Mouse (Mus musculus) stomach, embryonic 16.5 days (tissue): ENCODE results near the gene Tor3a. TPM values are rescaled to one million over a fixed set of nuclear protein-coding genes. Genes with fewer than 3 reads are reported as not detected.

Experiments used
- ATAC-seq: fragments of 200-750 bp; cut with Nextera tagmentation; 2 replicates; pipeline ENCODE4 v1.8.0; 2017; ENCODE audit warnings: moderate number of reproducible peaks, moderate TSS enrichment; ENCODE audit not compliant: insufficient read depth, low FRiP score
- H3K27ac ChIP-seq: fragments of 300-500 bp; sonication (generic); 2 replicates; pipeline ENCODE4 v1.5.1; 2014; ENCODE audit warnings: low read length
- H3K27me3 ChIP-seq: fragments of 300-500 bp; sonication (generic); 2 replicates; pipeline ENCODE4 v1.6.1; 2014; ENCODE audit warnings: low read length, control low read depth, mixed read lengths; ENCODE audit not compliant: control insufficient read depth, insufficient read depth
- H3K36me3 ChIP-seq: fragments of 300-500 bp; sonication (generic); 2 replicates; pipeline ENCODE4 v1.6.1; 2014; ENCODE audit warnings: low read length; ENCODE audit not compliant: control insufficient read depth, insufficient read depth
- H3K4me1 ChIP-seq: fragments of 300-500 bp; sonication (generic); 2 replicates; pipeline ENCODE4 v1.6.1; 2014; ENCODE audit warnings: low read length, control low read depth, mixed read lengths; ENCODE audit not compliant: control insufficient read depth, insufficient read depth
- H3K4me2 ChIP-seq: fragments of 300-500 bp; sonication (generic); 2 replicates; pipeline ENCODE4 v1.6.1; 2014; ENCODE audit warnings: low read depth, low read length, mixed read lengths
- H3K4me3 ChIP-seq: fragments of 300-500 bp; sonication (generic); replicated peaks from 2 replicates; pipeline ENCODE4 v1.5.1; 2014; ENCODE audit warnings: mild to moderate bottlenecking, low read length
- H3K9ac ChIP-seq: fragments of 300-500 bp; sonication (generic); 2 replicates; pipeline ENCODE4 v1.6.1; 2014; ENCODE audit warnings: low read length
- H3K9me3 ChIP-seq: fragments of 300-500 bp; sonication (generic); replicated peaks from 2 replicates; pipeline ENCODE4 v1.6.1; 2016; ENCODE audit warnings: low read length, control low read depth; ENCODE audit not compliant: control insufficient read depth
- WGBS: fragments of 180-500 bp; shearing (Covaris S2); extraction: QIAGEN DNeasy Blood & Tissue Kit; methylation state at CpG from one replicate; pipeline ENCODE4 v1.1.7; 2014; 5-methylcytosine and 5-hydroxymethylcytosine counted together
- polyA plus RNA-seq: library from polyadenylated mRNA; unstranded; fragments of >200 nt; fragmentation: Nextera tagmentation; extraction: Ambion mirVana; gene quantifications from 2 replicates; pipeline ENCODE4 v1.2.1, GENCODE M21; 2015

Gene Tor3a
- polyA plus RNA-seq, 1 experiment from 2014 or later = 14.6 TPM

DNA sequence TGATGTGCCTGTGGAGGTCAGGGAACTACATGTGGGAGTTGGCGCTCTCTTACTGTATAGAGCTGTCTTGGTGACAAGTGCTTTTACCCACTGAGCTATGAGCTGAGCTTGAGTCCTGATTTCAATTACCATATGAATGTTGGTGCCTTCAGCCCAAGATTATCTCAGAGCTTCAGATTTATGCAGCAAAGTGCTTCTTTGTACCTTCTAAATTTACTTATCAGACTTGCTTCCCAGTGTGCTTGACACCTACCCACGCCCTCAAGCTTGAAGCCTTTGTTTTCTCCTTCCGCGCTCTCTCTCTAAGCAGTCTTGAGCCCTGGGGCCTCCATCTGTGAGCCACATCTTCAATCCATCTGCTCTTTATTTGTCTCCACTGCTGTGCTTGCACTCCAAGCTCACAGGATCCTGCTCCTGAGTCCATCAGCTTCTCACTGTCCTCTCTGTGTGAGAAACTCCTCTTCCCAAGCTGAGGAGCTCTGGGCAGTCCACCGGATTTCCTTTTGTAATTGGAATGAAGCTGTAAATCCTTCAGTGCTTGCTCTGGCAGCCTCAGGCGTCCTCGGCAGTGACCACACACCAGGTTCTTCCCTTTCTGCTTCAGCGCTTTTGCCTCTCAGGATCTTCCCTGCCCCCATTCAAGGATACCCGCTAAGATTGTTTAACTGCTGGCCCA, 60.2 kb downstream of the Tor3a start:
- no peak overlapping the region for H3K4me2 ChIP-seq
- no peak for ATAC-seq
- 34% methylated on average over 9 of the region's 9 CpGs for WGBS
- H3K9me3 ChIP-seq = no peaks in the 10 kb centered on the region
- H3K4me1 ChIP-seq = peaks cover 29% of the 10 kb centered on the region
- no peaks in the 10 kb centered on the region for H3K27me3 ChIP-seq
- H3K9ac ChIP-seq = no peak overlapping the region
- no peaks in the 10 kb centered on the region for H3K36me3 ChIP-seq
- H3K27ac ChIP-seq = peak overlapping the region; percentile 63
- no peak overlapping the region for H3K4me3 ChIP-seq

DNA sequence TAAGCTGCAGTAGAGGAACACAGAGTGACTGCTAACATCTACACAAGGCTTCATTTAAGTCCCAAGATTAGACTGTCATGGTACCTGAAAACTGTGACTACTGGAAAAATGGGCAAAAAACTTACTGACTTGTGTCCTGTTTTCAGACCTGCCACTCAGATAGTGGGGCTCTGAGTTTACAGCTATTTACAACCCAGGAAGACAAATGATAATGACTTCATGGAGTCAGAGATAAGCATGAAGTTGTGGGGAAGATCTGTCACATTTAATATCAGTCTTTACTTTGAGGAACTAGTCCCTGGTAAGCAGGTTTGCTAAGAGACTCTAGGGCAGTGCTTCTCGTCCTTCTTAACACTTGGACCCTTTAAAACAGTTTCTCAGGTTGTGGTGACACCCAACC, 63.9 kb downstream of the Tor3a start:
- Histone ChIP-seq H3K9me3 (no peaks in the 10 kb centered on the region), H3K36me3 (no peaks in the 10 kb centered on the region), H3K4me2 (no peak overlapping the region), H3K27ac (no peak overlapping the region), H3K27me3 (no peaks in the 10 kb centered on the region), H3K4me1 (peaks cover 19% of the 10 kb centered on the region), H3K9ac (no peak overlapping the region), H3K4me3 (no peak overlapping the region)
- ATAC-seq = no peak
- 75% methylated on average over 1 of the region's 1 CpGs for WGBS

DNA sequence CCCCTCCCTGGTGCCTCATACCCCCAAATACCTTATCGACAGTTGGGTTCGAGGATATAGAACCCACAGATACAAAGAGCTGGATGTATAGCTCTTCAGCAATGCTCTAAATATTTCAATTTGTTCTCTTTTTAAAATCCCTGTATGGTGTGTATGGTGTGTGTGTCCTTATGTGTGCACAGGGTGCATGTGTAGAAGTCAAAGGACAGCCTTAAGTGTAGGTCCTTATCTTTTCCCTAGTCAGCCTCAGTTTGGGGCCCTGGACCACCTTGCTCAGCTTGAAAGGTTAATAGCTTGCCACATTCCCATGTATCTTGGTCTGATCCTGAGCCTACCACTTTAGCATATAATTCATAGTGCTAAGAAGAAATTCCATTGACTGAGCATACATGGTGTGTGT, 65.7 kb downstream of the Tor3a start:
- 95% methylated on average over 2 of the region's 2 CpGs for WGBS
- no peaks in the 10 kb centered on the region for H3K9me3 ChIP-seq
- ATAC-seq = no peak
- no peak overlapping the region for H3K4me2 ChIP-seq
- no peaks in the 10 kb centered on the region for H3K36me3 ChIP-seq
- H3K9ac ChIP-seq = no peak overlapping the region
- H3K4me3 ChIP-seq = no peak overlapping the region
- H3K27me3 ChIP-seq = no peaks in the 10 kb centered on the region
- H3K4me1 ChIP-seq = peaks cover 10% of the 10 kb centered on the region
- no peak overlapping the region for H3K27ac ChIP-seq

GRCm38 (mm10) chr1:156605940-156606339, 68.2 kb downstream of the Tor3a start:
- H3K27me3 ChIP-seq = no peaks in the 10 kb centered on the region
- H3K4me3 ChIP-seq = no peak overlapping the region
- H3K4me1 ChIP-seq = peaks cover 10% of the 10 kb centered on the region
- H3K4me2 ChIP-seq = no peak overlapping the region
- no peak for ATAC-seq
- H3K9ac ChIP-seq = no peak overlapping the region
- WGBS = 88% methylated on average over 2 of the region's 2 CpGs
- H3K27ac ChIP-seq = no peak overlapping the region
- H3K36me3 ChIP-seq = no peaks in the 10 kb centered on the region
- no peaks in the 10 kb centered on the region for H3K9me3 ChIP-seq

DNA sequence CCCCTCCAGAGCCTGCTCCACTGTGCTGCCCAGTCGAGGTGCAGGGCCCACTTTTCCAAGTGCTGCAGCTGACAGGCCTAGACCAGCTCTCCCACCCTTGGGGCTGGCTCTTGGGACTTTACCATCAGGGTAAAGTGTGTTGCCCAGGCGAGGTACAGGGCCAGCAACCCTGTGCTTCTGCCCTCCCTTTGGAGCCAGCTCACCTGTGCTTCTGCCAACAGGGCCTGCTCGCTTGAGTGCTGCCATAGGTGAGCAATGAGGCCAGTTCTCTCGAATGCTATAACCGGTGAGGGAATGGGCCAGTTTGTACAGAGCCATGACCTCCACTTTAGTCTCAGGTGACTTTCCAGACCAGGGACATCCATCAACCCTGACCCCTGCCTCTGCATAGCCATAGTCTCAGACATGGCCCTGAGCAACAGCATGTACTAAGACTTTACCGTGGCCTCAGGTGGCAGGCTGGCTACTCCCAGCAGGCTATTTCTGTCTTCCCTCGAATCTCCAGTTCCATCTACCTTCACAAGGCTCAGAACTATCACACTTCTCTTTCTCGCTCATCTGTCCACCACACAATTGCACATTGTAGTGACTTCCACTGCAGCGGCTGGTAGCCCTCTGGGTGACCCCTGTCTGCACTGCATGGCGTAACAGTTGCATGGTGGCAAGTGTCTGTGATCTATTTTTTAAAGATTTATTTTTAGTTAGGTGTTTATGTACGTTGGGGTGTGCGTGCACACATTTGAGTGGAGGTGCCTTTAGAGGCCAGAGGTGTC, 68.9 kb downstream of the Tor3a start:
- no peak overlapping the region for H3K4me3 ChIP-seq
- no peak overlapping the region for H3K4me2 ChIP-seq
- no peaks in the 10 kb centered on the region for H3K9me3 ChIP-seq
- H3K27ac ChIP-seq = no peak overlapping the region
- H3K27me3 ChIP-seq = no peaks in the 10 kb centered on the region
- 69% methylated on average over 12 of the region's 12 CpGs for WGBS
- peaks cover 10% of the 10 kb centered on the region for H3K4me1 ChIP-seq
- no peak overlapping the region for H3K9ac ChIP-seq
- no peaks in the 10 kb centered on the region for H3K36me3 ChIP-seq
- no peak for ATAC-seq

Other genes starting within 250 kb of the Tor3a start
- gene Soat1, start 200.0 kb downstream of the Tor3a start, polyA plus RNA-seq = 44.7 and 46.8 TPM in 2 replicates
- gene Gm10031, start 150.3 kb downstream of the Tor3a start, polyA plus RNA-seq = 0.09 and 1.00 TPM in 2 replicates
- 3.1 and 3.6 TPM in 2 replicates for gene Abl2, start 115.6 kb downstream of the Tor3a start, polyA plus RNA-seq
- 33.2 and 37.1 TPM in 2 replicates for gene Fam20b, start 44.7 kb upstream of the Tor3a start, polyA plus RNA-seq
- 19.3 and 20.0 TPM in 2 replicates for gene Angptl1, start 164.2 kb upstream of the Tor3a start, polyA plus RNA-seq